Mouse (Mus musculus): ENCODE data around the gene Atoh8. TPM values are rescaled to one million over a fixed set of nuclear protein-coding genes. Genes with fewer than 3 reads are reported as not detected.
A peak's percentile ranks its signal among the peaks of the same experiment; 100 is the strongest.

The Atoh8 gene
- polyA plus RNA-seq, 1 experiment from 2014 or later, result 19.3 TPM

DNA sequence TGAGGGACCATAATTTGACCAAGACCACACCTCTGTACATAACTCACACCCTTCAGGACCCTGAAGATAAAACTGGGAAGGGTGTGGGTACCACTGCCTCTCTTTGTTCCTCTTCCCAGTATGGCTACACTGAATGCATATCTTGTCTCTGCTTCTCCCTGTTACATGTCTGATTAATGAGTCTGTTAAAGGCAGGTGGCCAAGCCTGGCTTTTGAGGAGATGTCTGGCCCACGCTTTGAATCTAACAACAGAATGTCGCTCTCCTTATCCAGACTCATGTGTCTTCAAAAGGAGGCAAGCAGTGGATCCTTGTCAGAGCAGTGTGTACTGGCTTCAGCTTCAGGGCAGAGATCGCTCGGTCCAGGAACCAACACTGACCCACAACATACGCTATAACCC lies 50.8 kb downstream of the Atoh8 start:
- H3K27ac ChIP-seq (ENCODE audit: low read depth), result no peak overlapping the region
- no peak overlapping the region for H3K4me2 ChIP-seq
- no peaks in the 10 kb centered on the region for H3K36me3 ChIP-seq (ENCODE audit: insufficient read depth)
- H3K4me1 ChIP-seq (ENCODE audit: insufficient read depth), result peaks cover 12% of the 10 kb centered on the region
- ATAC-seq (ENCODE audit: insufficient read depth) (no peak), DNase-seq (no peak)
- TF ChIP-seq CTCF (IDR thresholded peaks at IDR 0.05; ENCODE audit: low read depth), result no peak
- H3K4me3 ChIP-seq (ENCODE audit: low read depth, low read length), result no peak overlapping the region
- no peak overlapping the region for H3K9ac ChIP-seq
- no peaks in the 10 kb centered on the region for H3K27me3 ChIP-seq (ENCODE audit: insufficient read depth, low read length)
- H3K9me3 ChIP-seq (ENCODE audit: low read depth, low read length), result no peaks in the 10 kb centered on the region
- 74% methylated on average over 5 of the region's 5 CpGs for WGBS

DNA sequence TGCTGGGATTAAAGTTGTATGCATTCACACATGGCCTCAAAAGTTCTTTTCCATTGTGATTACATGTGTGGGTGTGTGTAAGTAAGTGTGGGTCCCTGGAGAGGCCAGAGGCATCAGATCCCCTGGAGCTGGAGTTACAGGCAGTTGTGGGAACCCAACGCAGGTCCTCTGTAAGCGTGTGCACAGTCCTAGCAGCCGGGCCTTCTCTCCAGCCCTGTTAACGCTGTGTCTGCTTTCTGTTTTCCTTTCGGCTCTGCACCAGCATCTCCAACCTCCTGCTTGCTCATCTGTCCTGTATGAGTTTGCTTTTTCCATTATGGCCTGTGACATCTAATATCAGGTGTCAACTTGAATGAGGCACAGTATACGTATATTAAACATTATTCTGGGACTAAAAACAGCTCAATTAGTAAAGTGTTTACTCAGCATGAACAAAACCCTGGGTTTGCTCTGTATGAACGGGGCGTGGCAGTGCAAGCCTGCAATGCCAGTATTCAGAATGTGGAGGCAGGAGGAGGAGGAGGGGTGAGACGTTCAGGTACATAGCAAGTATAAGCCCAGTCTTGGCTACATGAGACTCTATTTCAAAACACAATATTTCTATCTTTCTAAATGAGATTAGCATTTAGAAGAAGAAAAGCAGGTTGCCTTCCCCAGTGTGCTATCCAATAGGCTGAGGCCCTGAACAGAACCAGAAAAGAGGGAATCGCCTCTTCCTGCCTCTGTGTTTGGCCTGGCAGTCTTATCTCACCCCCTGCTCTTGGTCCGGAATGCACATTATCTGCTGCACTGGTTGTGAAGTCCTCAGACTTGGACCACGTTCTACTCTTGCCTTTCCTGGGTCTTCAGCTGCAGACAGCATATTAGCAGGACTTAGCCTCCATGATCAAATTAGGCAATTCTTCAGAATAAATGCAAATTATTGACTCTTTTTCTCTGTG lies 55.5 kb downstream of the Atoh8 start:
- ATAC-seq (ENCODE audit: insufficient read depth), result peak; percentile 60

DNA sequence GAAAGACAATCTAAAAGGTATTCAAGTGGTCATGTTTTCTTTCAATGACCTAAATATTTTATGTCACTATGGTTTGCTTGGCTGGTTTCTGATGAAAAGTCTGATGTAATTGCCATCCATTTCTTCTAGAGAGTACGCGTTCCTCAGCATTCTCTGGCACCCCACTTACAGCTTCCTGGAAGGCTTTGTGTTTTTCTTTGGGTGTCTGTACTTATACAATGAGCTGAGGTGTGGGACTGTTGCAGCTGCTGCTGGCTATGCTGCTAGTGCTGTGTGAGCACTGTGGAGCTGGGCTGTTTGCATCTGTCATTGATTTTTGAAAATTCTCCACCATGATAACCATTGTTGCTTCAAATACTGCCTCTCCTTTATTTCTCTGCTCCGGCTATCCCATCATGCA lies 56.4 kb downstream of the Atoh8 start:
- Histone ChIP-seq H3K4me1 (ENCODE audit: insufficient read depth) (no peaks in the 10 kb centered on the region), H3K4me2 (no peak overlapping the region), H3K9ac (no peak overlapping the region), H3K36me3 (ENCODE audit: insufficient read depth) (no peaks in the 10 kb centered on the region), H3K27ac (ENCODE audit: low read depth) (no peak overlapping the region), H3K4me3 (ENCODE audit: low read depth, low read length) (no peak overlapping the region), H3K27me3 (ENCODE audit: insufficient read depth, low read length) (no peaks in the 10 kb centered on the region), H3K9me3 (ENCODE audit: low read depth, low read length) (no peaks in the 10 kb centered on the region)
- TF ChIP-seq CTCF (IDR thresholded peaks at IDR 0.05; ENCODE audit: low read depth), result no peak
- DNase-seq, result peak; percentile 40
- no peak for ATAC-seq (ENCODE audit: insufficient read depth)
- 72% methylated on average over 3 of the region's 3 CpGs for WGBS

More for the DNA sequence above, 55.5 kb downstream of the Atoh8 start:
- Histone ChIP-seq H3K4me1 (ENCODE audit: insufficient read depth) (no peaks in the 10 kb centered on the region), H3K36me3 (ENCODE audit: insufficient read depth) (no peaks in the 10 kb centered on the region), H3K9me3 (ENCODE audit: low read depth, low read length) (no peaks in the 10 kb centered on the region), H3K9ac (no peak overlapping the region), H3K4me2 (no peak overlapping the region), H3K4me3 (ENCODE audit: low read depth, low read length) (no peak overlapping the region), H3K27me3 (ENCODE audit: insufficient read depth, low read length) (no peaks in the 10 kb centered on the region), H3K27ac (ENCODE audit: low read depth) (no peak overlapping the region)
- no peak for DNase-seq
- 58% methylated on average over 12 of the region's 12 CpGs for WGBS
- no peak for TF ChIP-seq CTCF (IDR thresholded peaks at IDR 0.05; ENCODE audit: low read depth)

DNA sequence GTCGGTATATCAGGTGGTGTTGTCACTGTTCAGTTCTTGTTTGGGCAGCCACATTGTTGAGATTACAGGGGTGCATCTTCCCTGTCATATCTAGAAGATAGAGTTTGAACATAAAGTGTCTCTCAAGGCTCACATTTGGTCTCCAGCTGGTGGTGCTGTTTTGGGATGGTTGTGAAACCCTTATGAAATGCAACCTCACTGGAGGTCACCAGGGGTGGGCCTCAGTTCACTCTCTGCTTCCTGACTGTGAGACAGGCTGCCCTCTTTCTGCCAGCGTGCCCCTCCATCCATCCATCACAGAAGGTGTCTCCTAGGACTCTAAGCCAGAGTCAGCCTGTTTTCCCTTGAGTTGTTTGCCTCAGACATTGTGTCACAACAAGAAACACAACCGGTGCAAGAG lies 58.0 kb downstream of the Atoh8 start:
- Histone ChIP-seq H3K27me3 (ENCODE audit: insufficient read depth, low read length) (no peaks in the 10 kb centered on the region), H3K4me3 (ENCODE audit: low read depth, low read length) (no peak overlapping the region), H3K27ac (ENCODE audit: low read depth) (no peak overlapping the region), H3K4me1 (ENCODE audit: insufficient read depth) (no peaks in the 10 kb centered on the region), H3K4me2 (no peak overlapping the region), H3K36me3 (ENCODE audit: insufficient read depth) (no peaks in the 10 kb centered on the region), H3K9ac (no peak overlapping the region), H3K9me3 (ENCODE audit: low read depth, low read length) (no peaks in the 10 kb centered on the region)
- 51% methylated on average over 3 of the region's 3 CpGs for WGBS
- DNase-seq (no peak), ATAC-seq (ENCODE audit: insufficient read depth) (no peak)
- no peak for TF ChIP-seq CTCF (IDR thresholded peaks at IDR 0.05; ENCODE audit: low read depth)

DNA sequence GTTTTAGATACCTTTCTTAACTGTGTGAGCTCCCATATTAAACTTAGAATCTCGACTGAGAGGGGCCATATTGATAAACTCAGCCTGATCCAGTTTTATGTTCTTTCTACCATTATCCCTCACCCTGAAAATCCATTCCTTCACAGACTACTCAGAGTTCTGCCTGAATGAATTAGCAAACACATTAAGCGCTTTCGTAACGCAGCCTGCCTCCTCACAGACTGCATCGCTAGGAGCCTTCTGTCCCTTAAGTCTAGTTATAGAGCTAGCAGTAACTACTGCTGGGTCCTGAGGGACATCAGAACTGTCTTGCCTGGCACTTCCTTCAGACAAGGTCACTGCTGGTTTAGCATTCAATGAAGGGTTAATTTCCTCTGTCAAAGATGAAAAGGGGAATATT lies 59.4 kb downstream of the Atoh8 start:
- H3K9ac ChIP-seq, result no peak overlapping the region
- H3K27ac ChIP-seq (ENCODE audit: low read depth), result no peak overlapping the region
- H3K4me3 ChIP-seq (ENCODE audit: low read depth, low read length), result no peak overlapping the region
- 66% methylated on average over 5 of the region's 5 CpGs for WGBS
- H3K9me3 ChIP-seq (ENCODE audit: low read depth, low read length), result no peaks in the 10 kb centered on the region
- H3K27me3 ChIP-seq (ENCODE audit: insufficient read depth, low read length), result no peaks in the 10 kb centered on the region
- TF ChIP-seq CTCF (IDR thresholded peaks at IDR 0.05; ENCODE audit: low read depth), result no peak
- ATAC-seq (ENCODE audit: insufficient read depth) (no peak), DNase-seq (no peak)
- H3K4me1 ChIP-seq (ENCODE audit: insufficient read depth), result no peaks in the 10 kb centered on the region
- H3K36me3 ChIP-seq (ENCODE audit: insufficient read depth), result no peaks in the 10 kb centered on the region
- H3K4me2 ChIP-seq, result no peak overlapping the region

DNA sequence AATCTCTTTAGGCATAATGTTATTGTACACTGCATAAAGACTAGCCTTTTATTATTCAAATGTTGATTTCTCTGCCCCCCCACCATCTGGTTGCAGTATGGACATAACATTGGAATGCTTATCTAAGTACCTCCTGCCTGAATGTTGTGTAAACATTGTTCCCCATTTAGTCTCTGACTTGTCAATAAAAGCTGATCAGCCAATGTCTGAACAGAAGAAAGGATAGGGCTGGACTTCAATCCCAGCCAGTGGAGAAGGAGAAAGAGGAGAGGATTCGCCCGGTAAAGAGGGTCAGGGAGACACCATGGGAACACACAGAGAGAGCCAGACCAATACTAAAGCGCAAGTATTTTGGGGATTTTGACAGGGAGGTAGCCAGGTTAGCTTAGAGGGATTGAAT lies 60.0 kb downstream of the Atoh8 start:
- Histone ChIP-seq H3K27ac (ENCODE audit: low read depth) (no peak overlapping the region), H3K9me3 (ENCODE audit: low read depth, low read length) (no peaks in the 10 kb centered on the region), H3K27me3 (ENCODE audit: insufficient read depth, low read length) (no peaks in the 10 kb centered on the region), H3K4me3 (ENCODE audit: low read depth, low read length) (no peak overlapping the region), H3K4me2 (no peak overlapping the region), H3K36me3 (ENCODE audit: insufficient read depth) (no peaks in the 10 kb centered on the region), H3K9ac (no peak overlapping the region), H3K4me1 (ENCODE audit: insufficient read depth) (no peaks in the 10 kb centered on the region)
- 35% methylated on average over 3 of the region's 3 CpGs for WGBS
- no peak for TF ChIP-seq CTCF (IDR thresholded peaks at IDR 0.05; ENCODE audit: low read depth)
- no peak for DNase-seq
- peak; percentile 38; the same call in 1 of the 2 replicates for ATAC-seq (ENCODE audit: insufficient read depth)

DNA sequence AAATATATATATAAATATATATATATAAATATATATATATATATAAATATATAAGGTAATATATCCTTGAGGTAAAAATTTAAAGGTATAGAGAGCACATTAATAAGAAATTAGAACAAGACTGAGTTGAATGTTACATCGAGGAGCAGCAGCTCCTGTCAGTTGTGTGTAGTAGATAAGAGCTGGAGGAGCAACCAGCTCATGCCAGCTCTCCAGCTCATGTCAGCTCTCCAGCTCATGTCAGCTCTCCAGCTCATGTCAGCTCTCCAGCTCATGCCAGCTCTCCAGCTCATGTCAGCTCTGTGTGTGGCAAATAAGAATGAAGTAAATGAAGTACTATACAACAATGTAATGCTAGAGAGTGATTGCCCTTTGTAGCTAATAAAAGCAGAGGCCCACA lies 62.0 kb downstream of the Atoh8 start:
- ATAC-seq (ENCODE audit: insufficient read depth) (no peak), DNase-seq (no peak)
- H3K27me3 ChIP-seq (ENCODE audit: insufficient read depth, low read length), result no peaks in the 10 kb centered on the region
- H3K27ac ChIP-seq (ENCODE audit: low read depth), result no peak overlapping the region
- H3K9ac ChIP-seq, result no peak overlapping the region
- H3K4me2 ChIP-seq, result no peak overlapping the region
- no peak for TF ChIP-seq CTCF (IDR thresholded peaks at IDR 0.05; ENCODE audit: low read depth)
- 68% methylated on average over 1 of the region's 1 CpGs for WGBS
- H3K4me1 ChIP-seq (ENCODE audit: insufficient read depth), result no peaks in the 10 kb centered on the region
- H3K36me3 ChIP-seq (ENCODE audit: insufficient read depth), result no peaks in the 10 kb centered on the region
- H3K9me3 ChIP-seq (ENCODE audit: low read depth, low read length), result no peaks in the 10 kb centered on the region
- no peak overlapping the region for H3K4me3 ChIP-seq (ENCODE audit: low read depth, low read length)

All from lung, embryonic 14.5 days (tissue).